Mouse (Mus musculus) urinary bladder, postnatal 36 days (tissue): ENCODE measurements around the gene Impdh1.
A peak's percentile ranks its signal among the peaks of the same experiment; 100 is the strongest.

ENCODE experiments used
- DNase-seq, 2 experiments: peaks; one replicate each; pipeline ENCODE4 v3.0.0; 2022; ENCODE audit warnings: low spot score in 2 of 2, mixed read lengths in 1 of 2

Impdh1 gene

DNA sequence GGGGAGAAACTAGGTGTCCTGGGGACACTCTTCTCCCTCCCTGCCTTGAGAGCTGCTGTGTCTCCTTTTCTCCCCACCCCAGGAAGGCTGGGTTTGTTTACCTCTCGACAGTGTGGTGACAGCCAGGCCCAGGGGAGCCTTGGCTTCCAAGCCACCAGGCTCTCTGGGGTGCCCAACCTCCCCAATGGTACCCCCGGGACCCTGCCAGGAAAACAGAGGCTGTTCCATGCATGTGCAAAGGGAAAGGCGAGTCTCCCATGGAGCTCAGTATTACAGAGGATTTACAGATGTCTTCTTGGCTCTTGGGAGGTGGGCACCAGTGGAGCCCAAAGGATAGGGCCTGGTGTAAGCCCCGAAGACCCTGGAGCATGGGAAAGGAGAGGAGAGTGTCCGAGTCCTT, 2.7 kb downstream of the Impdh1 start:
- no peak for DNase-seq

DNA sequence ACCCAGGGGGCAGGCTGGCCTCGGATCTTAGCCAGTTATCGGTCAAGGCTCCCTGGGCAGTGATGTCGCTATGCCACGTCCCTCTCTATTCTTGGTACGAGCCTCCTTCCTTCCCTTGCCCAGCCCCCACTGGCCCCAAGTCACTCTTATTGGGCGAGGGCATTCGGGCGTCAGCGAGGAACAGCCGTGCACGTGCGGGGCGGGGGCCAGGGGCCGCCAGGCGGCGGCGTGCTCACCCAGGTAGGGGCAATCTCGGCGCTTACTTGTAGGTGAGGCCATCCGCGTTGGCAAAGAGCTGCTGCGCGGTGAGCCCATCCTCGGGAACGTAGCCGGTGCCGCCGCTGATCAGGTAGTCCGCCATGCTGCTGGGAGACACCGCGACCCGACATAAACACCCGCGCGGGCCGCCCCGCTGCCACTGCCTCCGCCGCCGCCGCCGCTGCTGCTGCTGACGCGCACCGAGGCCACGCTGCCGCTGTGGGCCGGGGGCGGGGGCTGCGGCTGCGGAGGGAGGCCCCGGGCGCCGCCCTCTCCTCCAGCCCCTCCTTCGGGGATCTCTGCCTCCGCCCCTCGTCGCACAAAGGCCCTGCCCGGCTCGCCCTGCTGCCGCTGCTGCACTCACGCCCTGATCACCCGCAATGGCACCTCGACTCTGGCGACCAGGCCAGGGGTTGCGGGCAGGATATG, 4.2 kb downstream of the Impdh1 start:
- DNase-seq: peak; percentile 73 to 84

DNA sequence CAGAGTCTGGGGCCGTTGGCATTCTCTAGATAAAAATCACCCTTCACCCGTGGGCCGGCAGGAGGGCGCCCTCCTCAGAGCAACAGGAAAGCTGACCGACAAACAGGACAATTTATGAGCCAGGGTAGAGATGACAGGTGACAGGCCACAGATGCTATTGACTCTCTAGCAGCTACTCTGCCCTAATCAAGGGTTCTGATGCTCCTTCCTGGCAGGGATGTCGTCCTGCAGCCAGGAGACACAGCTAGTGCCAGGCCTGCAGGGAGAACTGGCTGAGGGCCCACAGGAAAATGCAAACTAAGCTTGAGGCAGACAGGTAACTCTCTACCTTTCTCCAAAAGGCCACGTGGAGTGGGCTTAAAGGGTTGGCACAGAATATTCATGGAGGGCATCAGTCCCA, 5.0 kb downstream of the Impdh1 start:
- DNase-seq: no peak

DNA sequence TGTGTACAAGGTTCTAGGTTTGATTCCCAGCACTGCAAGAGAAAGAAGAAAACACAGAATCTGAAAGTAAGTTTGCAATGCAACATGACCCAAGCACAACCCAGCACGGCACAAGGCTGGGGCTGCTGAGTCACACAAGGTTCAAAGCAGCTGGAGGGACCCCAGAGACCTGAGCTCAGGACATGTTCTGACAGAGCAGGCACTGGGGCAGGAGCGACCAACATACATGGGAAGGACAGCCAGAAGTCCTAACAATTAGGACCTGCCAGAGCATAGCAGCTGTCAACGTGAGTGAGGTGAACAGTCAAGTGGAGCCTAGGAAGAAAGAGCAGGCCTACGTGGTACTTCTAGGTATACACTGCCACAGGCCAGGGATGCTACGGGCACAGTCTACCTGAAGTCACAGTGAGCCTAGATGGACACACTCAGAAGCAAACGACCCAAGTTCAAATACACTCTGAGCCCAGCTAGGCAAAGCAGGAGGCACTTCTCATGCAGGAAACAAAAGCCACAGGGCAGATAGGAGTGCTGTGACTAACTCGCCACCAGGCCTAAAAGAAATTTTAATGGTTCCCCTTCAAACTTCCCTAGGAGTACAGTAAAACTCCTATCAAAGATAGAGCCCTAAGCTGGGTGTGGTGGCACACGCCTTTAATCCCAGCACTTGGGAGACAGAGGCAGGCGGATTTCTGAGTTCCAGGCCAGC, 5.8 kb downstream of the Impdh1 start:
- DNase-seq: no peak

DNA sequence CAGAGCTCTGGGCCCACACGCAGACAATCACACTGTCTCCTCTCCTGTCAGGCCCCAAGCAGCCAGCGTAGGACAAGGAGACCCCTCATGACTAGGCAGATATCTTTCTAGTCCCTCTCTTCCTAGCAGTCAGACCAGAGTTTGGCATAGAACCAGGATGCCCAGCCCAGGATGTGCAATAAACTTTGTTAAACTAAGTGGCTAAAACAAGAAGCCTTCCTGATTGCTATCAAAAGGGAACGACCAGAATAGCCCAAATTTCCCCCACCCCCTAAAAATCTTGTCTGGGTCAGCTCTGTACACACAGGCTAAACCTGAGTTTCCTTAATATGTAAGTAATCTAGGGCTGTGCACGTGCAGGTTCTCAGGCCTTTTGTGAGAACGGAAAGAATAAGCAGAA, 8.0 kb downstream of the Impdh1 start:
- DNase-seq: no peak

DNA sequence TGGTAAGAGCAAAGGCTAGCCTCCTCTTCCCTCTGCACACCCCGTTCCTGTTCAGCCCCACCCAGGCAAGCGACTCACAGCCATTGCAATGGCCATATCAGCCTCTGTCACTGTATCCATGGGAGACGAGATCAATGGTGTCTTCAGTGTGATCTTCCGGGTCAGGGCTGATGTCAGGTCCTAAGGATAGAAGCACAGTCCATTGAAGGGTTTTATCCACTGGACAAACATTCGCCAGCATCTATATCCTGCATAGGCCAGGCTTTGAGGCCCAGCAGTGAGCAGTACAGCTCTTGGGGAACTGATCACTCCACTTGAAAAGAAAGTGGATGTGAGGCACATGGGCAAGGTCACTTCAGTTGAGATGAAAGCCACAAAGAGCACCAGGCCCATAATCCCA, 9.1 kb downstream of the Impdh1 start:
- DNase-seq: no peak

DNA sequence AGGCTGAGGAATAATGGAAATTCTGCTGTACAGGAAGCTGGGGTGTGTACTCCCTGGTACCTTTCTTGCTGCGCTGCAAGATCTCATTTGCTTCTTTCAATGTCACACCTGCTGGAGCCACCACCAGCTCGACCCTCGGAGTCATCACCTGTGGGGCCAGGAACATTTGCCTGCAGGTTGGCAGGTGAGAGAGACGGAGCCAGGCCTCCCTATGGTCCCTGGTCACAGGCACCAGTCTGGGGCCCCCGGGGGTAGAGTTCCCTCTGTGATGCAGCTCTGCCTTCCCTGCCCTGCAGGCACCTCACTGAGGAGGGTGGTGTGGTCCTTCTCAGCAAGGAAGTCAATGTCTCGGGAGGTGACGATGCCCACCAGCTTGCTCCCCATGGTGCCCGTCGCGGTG, 10.2 kb downstream of the Impdh1 start:
- DNase-seq: no peak

DNA sequence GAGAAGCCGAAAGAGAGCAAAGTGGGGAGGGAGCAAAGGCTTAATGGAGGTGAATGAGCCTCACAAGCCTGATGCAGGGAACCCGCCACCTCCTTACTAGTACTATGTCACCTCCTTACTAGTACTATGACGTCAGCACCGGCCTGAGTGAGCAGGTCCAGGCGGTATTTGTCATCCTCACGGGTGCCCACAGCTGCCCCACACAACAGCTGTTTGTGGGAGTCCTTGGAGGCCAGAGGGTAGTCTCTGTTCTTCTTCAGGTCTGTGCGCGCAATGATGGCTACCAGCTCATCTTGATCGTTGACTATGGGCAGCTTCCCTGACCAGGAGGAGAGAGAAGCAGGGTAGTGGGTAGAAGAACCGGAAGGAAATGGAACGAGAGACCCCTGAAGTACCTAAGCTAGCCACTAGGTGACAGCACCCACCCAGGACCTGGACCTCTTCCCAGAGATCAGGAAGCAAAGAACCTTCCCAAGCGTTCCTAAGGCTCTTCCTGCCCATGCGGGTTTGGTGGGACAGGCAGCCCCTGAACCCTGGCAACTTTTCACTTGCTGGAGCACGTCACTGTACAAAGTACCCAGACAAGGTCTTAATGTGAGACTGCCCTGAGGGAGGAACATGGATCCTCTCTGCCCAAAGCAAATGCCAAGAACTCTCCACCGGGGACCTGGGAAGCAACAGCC, 11.1 kb downstream of the Impdh1 start:
- DNase-seq: peak in 1 of 2 experiments; percentile 50

DNA sequence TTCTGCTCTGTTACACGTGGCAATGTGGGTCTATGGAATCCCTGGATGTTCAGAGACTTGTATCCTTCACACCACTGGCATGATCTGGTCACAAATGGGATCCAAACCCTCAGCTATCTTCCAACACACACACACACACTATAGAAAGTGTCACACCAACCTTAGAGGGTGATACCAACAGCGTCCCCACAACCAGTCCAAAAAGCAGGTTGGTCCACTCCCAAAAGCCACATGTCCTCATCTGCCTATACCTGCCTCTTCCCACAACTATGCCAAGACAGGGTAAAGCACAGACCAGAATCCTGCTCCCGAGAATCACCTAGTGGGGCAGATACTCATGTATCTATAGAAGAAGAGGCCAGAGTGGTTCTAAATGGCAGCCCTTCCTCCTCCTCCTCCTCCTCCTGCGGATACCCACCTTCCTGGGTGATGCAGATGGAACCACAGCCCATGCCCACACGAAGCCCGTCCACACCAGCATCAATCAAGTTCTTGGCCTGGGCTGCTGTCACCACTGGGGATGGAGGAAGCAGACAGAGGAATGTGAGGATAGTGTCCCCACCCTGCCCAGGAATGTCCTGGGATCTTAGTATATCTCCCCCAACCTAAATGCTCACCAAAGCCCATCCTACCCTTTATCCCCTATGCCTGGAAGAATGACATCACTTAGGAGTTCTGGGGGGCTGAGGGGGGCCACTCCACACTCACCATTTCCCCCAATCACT, 12.1 kb downstream of the Impdh1 start:
- no peak for DNase-seq

DNA sequence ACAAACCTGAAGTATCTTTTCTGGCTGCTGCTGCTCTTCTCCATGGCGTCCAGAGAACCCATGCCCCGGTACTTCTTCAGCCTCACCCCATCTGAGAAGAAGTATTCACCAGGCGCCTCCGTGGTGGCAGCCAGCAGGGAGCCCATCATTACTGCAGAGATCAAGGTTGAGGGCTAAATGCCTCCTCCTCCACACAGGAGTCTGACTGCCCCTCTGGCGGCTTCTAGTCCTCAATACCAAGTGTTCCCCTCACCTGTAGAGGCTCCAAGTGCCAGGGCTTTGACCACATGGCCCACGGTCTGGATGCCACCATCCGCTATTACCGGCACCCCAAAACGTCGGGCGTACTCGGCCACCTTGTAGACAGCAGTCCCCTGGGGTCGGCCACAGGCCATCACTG, 13.1 kb downstream of the Impdh1 start:
- DNase-seq: no peak

DNA sequence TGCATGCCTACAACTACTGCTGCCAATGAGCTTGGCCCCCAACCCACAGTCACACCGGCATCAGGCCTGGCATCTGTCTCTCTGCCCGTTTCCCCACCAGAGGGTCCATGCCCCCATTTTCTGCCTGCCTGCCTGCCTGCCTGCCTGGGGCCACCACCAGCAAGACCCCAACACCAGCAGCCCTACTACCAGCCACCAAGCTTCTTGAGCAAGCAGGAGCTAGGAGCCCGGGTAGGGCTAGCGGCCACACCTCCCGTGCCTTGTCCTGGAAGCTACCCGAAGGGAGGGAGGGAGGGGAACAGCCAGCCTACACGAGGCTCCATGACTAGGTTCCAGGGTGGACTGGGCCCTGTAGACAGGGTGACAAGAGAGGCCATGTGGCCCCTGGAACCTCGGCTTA, 14.2 kb downstream of the Impdh1 start:
- DNase-seq: no peak

DNA sequence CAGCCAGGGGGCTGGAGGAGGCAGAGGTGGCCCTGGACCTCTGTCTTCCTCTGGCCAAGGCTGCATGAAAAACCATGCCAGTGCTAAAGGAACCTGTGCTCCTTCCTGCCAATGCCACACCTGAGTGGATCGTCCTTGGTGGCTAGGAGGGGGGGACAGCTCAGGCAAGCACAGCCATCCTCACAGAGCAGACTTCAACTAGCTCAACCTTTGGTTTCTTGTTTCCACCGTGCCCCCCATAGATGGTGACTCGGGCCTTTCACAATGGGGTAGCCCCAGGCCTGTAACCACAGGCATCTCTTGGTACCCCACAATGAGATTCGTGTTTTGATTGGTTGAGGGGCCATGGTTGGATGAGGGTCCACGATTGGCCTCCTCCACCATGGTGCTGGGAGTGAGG, 14.8 kb downstream of the Impdh1 start:
- no peak for DNase-seq

DNA sequence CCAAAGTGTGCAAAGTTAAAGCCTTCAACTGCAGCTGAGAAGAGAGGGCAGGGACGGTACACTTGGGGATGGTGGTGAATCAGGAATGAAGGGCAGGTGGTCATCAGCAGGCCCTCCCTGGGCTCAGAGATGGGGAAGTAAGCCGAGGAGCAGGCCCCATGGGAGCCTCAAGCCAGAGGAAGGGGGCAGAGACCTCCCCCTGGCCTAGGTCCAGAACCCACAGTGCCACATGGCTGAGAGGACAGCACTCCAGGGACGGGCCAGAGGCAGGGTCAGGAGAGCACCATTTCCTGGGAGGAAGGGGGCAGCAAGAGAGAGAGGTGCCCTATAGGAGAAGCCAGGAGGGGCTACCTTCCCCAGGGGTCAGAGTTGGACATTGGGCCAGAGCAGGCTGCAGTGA, 15.7 kb downstream of the Impdh1 start:
- DNase-seq: no peak

DNA sequence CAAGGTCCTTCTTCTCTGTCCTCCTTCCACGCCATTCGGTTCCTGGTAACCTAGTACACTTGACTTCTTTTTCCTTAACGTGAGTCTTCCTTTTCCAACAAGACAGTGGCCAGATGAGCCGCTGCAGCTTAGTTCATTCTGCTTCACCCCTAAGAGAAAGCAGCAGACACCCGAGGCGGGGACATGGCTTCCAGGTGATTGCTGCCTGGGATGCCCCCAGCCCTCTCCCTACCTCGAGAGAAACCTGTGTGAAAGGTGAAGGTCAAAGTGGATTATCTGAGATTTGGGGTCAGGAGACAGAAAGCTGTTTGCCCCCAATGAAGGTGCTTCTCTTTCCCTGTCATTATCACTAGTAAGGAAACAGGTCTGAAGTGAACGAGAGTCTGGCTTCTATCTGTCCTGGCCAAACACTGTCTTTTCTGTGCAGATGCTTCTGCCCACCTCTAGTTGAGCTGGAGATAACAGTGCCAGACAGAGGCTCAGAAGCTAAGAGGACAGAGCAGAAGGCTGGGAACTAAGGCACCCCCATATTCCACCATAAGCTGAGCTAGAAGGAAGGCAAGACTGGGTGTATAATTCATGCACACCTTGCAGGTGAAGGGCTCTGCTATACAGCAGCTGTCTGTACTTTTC, 16.8 kb downstream of the Impdh1 start:
- DNase-seq: no peak

DNA sequence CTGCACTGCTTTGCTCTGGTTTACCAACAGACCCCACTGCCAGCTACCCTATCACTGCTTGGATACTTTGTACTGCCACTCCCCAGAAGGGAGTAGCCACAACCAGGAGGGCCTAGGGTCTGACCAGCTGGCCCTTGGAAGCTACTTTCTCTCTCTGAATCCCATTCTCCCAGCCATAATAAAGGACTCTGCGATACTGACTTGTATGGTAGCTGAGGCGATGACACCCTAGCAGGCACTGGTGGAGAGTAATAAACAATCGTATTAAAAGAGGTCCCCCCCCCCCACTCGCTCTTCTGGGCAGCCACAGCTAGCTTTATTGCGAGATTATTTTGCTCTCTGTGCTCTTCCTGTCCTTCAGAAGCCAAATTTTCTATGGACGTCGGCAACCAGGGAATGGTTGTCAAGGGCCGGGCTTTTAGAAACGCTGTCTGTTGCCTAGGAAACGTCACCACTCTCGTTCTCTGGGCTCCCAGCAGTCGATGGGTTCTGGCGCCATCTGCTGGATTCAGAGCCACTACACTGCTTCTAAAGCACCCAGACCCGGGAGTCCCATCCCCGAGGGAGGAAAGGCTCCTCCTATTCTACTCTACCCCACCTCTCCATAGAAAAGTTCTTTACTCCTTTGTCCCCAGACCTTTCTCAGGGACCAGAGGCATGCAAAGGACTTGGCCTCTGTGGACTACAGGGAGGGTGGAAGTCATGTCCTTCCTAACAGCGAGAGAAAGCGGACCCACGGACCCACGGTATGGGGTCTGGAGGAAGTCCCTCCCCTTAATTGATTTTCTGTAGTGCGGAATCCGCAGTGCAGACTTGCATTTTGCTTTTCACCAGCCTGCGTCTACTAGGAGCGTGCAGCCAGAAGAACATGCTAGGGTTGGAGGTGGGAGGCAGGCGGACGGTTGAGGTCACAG, 17.6 kb downstream of the Impdh1 start:
- DNase-seq: peak; percentile 82 to 86

DNA sequence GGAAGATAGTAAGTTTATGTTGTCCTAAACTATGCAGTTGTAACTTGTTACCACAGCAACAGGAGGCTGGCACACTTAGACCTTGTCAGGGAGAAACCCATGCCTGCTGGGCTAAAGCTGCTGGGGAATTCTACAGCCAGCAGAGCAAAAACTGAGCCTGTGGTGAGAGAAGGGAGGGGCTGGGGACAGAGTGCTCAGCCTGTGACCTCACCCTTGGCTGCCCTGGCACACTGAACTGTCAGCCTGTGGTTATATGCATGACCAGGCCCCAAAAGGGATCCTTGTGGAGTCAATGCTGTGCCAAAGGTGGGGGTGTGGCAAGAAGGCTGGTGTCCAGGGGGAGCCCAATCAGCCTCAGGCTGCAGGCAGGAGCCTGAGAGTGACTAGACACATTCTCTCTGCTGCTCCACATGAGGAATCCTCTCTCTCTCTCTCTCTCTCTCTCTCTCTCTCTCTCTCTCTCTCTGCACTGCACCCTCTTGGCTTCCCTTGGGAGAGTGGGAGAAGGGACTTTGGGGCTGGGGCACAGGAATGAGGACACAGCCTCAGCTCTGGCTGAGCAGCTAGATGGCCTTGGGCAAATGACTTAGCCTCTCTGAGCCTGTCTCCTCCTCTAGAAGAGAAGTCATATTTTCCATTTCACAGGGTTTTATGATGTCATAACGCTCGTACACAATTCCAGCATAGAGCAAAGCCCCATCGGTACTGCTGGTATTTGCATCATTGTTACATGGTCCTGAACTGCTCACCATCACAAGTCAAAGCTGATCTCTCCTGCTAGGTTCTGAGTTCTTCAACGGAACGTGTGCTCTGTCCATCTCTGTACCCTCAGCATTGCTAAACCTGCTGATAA, 20.1 kb downstream of the Impdh1 start:
- DNase-seq: peak in 1 of 2 experiments; percentile 47

DNA sequence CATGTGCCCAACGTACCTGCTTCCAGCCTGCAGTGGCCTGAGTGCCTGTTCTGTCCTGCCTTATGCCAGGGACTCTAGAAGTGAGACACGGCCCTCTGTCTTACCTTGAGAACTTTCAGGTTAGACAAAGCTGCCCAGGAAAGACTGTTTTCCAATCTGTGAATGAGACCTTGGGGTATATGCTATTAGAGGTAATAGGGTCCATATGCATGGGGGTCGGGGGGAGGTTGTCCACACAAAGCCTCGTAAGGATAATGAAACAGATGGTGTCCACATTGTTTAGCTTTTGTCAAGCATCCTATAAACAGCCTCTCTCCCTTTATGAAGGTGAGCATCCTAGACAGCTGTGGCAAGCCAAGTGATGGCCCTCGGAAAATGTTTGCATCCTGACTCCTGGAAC, 21.0 kb downstream of the Impdh1 start:
- no peak for DNase-seq

DNA sequence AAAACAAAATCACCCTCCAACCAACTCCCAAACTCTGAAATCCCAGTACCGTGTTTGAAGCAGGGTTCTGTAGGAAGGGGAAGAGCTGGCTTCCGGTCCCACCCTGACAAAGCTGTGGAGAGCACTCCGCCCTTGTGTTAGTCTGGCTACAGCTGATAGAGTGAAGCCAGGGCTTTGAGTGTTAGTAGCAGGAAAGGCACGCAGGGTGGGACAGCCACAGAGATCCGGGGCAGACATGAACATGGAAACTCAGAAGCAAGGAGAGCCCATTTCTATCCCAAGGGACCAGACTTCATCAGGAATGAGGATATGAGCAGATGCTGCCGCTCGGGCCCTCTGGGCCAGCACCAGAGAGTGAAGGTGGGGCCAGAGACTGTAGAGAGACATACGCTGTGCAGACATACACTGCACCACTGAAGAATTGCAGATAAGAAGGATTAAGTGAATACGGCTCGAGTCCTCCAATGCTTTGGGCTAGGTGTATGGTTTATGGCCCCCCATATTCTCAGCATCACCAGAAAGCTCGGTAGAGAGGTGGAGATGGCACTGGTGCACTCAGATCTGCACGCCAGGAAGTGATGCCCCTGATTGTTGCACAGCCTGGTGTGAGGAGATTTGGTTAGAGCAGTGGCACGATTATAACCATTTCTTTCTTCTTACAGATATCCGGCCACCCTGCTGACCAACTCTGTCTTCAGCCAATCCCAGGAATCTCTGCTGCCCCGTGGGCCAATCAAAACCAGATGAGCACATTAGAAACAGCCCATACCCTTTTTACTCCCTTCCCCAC, 22.0 kb downstream of the Impdh1 start:
- DNase-seq: no peak

DNA sequence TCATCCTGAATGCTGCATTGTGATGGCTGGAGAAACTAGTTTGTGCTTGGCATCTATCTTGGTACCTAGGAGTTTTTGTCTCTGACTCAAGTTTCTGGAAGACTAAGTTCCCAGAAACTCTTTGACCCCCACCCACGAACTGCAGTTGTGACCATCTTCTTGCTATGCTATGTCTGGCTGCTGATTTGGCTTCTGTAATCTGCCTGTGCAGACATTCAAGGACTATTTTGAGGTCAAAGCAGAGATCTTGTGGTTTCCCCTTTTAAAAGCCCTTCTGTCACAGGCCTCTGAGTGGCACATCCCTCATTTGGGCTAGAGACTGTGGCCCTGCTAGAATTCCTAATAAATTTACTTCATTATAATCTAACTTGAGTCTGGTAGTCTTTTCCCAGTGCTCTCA, 28.2 kb downstream of the Impdh1 start:
- no peak for DNase-seq
